Mouse (Mus musculus) kidney, adult 10 weeks (tissue): ENCODE data around the gene Ovol2. TPM values are rescaled to one million over a fixed set of nuclear protein-coding genes. Genes with fewer than 3 reads are reported as not detected.

Experiments used
- polyA plus RNA-seq: library from polyadenylated mRNA; stranded (reverse); fragments of 350-450 nt; fragmentation: Illumina TruSeq; extraction: RNeasy Lipid Tissue Mini Kit (QIAGEN cat#74804); gene quantifications from one replicate; pipeline ENCODE4 v1.2.3, GENCODE M21; 2014; ENCODE audit warnings: low read depth, low replicate concordance

The Ovol2 gene
- polyA plus RNA-seq = 1.3 TPM

GRCm38 (mm10) chr2:144331401-144332302, at the start of gene Ovol2:
TSS of gene Ovol2 (minus strand) at chr2:144332146.

GRCm38 (mm10) chr2:144368400-144369019, 36.6 kb upstream of the Ovol2 start, which contains the start of the genes Kat14 and Pet117:
TSS of gene Kat14 (plus strand) at chr2:144368983.
TSS of gene Pet117 (plus strand) at chr2:144368996.

DNA sequence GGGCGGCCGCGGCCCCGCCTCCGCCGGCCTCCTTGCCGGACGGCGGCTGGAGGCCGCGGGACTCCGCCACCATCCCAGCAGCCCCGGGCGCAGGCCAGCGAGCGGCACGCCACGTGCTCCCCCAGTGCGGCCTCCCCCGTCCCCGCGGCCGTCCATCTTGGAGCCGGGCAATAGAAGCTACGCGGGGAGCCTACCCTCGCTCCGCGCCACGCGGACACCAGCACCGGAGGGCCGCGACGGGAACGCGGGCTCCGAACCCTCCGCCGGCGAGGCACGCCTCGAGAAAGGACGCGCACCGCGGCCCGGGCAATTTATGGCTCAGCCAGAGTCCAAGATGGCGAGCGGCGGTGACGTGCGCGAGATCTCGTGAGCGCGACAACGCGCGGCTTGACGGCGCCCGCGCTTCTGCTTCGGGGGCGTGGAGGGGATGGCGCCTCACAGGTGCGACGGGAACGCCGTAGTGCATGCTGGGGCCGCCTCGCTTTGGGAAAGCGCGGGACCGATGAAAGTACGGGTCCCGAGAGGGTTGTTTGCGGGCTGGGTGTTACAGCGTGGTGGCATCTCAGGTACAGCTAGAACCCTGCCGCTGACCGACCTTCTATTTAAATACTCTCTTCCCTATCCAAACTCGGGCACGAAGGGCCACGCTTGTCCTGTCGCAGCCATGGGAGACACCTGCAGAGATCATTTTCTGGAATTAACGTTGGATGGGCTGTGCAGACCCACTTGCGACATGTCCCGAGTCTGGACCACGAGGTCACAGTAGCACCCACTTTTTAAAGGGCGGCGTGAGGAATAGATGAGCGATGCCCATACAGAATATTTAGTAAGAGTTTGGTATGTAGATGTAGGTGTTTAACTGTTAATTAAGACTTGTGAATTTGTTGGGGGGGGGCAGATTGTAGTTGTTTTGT, 61.2 kb downstream of the Ovol2 start, which contains the start of the genes Mgme1 and Snx5:
Mgme1 (plus strand) TSS at position 157 of the 914 bp plus-strand sequence.
Snx5 (minus strand) TSS at position 400 of the 914 bp plus-strand sequence.

Other genes with a start within 250 kb of the Ovol2 start
- 6.1 TPM for gene Mgme1, start 61.5 kb downstream of the Ovol2 start, polyA plus RNA-seq
- gene Snx5, start 61.2 kb downstream of the Ovol2 start, polyA plus RNA-seq = 288 TPM
- gene Kat14, start 36.8 kb upstream of the Ovol2 start, polyA plus RNA-seq = 12.4 TPM
- gene Pet117, start 36.9 kb upstream of the Ovol2 start, polyA plus RNA-seq = 5.1 TPM
- gene Dzank1, start 195.3 kb upstream of the Ovol2 start, polyA plus RNA-seq = 5.0 TPM
- 39.6 TPM for gene Polr3f, start 195.6 kb upstream of the Ovol2 start, polyA plus RNA-seq
- 216 TPM for gene Rbbp9, start 218.7 kb upstream of the Ovol2 start, polyA plus RNA-seq
- gene Sec23b, start 224.1 kb upstream of the Ovol2 start, polyA plus RNA-seq = 116 TPM